Mouse (Mus musculus) mouse trophoblast stem cell (cell line): ENCODE results near the gene Gm17359.

Experiments
- in situ Hi-C, 2 experiments: fragments of 300-500 bp; cut with MseI, MboI; formaldehyde crosslinking; loops; 2 replicates in 1 of 2; 3 replicates in 1 of 2; pipeline ENCODE4 v1.15.1; 2025

The Gm17359 gene

DNA sequence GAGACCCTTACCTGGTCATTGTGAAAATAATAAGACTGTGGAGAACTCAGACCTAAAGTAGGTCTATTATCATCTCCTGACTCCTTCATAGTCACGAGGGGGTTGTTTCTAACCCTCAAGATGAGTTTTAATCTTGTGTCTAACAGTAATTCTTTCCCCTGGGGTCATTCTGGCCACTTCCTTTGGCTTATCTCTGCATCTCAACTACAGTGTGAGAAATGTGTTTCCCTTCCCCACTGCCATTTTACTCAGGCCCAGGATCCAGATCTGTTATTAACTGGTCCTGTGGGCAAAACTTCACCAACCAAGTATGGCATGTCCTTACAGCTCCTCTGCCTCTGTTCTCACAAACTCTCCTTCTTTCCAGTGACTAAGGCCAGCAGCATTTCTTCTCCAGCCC lies 12.8 kb downstream of the Gm17359 start:
- in situ Hi-C loops: no loop called here

DNA sequence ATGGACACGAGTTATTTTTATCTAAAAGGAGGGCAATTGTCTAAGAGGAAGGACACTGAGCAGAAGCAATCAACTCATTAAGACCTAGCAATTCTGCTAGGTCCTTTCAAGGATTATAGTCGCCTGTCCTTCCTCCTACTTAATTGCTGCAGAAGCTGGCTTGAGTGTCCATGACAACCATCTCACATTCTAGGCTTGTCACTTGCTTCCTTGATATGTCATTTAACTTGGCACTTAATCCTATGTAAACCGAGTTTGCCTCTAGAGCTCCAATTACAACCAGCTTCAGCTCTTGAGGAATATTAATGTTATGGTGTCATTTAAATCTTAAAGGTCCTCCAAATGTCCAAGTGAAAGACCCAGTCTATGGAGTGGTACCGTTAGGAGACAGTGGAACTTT lies 22.3 kb downstream of the Gm17359 start:
- in situ Hi-C loops: no loop called here

DNA sequence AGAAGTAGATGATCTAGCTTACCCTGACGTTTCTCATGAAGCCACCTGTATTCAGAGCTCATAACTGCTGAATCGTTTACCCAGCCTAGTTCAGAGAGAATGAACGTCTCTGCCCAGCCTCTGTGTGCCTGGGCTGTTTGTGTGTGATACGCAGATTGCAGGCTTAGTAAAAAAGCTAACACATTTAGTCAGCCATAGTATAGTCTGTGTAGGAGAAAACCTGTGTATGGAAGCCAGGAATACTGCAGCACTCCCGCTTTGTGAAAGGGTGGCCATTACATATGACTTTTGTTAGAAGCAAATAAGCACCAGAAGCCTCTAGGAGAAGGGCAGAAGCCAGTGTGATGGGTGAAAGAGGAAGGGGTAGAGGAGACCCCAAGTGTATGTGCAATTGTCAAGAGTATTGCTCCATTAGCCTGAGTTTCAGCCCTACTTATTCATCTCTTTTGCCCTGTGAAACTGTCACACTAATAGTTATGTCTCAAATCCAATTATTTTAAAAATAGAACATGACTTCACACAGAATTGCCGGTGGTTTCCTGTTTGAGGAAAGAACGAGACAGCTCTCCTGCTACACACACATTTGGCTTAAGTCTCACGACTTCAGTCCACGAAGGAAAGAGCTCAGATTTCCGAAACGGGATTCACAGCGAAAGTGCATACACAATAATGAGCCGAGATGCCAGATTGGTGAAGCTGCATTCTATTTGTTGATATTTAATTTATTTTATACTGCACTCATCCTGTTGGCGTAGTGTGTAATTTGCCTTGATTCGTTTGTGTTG lies 24.0 kb downstream of the Gm17359 start:
- in situ Hi-C loops: no loop called here

DNA sequence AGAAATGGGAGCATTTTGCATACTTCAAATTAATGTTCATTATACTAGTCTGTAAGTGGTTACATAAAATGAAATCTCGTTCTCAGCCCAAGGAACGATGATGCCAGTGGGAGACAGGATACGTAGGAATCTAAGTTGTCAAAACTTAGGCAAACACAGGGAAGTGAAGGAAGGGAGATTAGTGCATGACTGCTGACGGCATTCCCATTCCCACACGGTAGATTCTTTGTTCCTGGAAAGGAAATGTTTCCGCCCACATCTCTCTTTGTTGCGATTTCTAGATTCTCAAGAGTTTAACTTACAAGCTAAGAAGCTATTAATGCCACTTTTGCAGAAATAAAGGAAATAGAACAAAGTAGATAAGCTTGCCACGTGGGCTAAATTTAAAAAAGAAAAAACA lies 29.6 kb downstream of the Gm17359 start:
- in situ Hi-C loops: no loop called here

DNA sequence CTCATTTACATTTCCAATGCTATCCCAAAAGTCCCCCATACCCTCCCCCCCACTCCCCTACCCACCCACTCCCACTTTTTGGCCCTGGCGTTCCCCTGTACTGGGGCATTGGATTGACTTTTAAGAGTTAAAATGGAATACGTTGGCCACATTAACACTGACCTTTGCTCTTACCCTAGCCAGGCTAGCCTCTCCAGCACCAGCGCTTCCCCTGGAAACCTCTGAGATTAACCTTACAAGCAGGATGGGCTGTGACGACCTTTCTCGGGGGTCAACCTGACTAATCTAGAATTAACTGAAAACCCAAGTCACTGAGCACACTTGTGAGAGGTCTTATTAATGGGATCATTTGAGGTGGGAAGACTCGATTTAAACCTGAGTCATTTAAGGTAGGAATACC lies 31.8 kb downstream of the Gm17359 start:
- in situ Hi-C loops: no loop called here

DNA sequence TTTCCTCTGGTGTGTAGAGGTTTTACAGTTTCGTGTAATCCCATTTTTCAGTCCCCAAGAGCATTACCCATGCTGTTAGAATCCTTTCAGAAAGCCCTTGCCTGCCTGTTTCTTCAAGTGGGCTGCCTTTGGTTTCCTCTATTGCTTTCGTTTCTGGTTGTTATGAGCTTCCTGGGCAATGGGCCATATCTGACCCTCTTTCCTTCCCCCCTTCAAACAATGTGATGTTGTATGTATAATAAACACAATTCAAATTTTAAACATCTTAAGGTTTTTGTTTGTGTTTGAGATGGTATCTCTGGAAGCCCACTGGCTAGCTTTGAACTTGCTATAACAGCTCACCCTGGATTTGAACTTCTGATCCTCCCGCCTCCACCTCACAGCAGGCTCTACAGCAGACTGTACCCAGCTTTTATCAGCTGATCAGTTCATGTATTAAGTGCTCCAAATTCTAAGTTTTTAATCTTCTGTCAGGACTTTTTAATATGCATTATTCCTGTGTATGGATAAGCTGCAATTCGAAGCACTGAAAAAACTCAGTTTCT lies 34.0 kb downstream of the Gm17359 start:
- in situ Hi-C loops: no loop called here

DNA sequence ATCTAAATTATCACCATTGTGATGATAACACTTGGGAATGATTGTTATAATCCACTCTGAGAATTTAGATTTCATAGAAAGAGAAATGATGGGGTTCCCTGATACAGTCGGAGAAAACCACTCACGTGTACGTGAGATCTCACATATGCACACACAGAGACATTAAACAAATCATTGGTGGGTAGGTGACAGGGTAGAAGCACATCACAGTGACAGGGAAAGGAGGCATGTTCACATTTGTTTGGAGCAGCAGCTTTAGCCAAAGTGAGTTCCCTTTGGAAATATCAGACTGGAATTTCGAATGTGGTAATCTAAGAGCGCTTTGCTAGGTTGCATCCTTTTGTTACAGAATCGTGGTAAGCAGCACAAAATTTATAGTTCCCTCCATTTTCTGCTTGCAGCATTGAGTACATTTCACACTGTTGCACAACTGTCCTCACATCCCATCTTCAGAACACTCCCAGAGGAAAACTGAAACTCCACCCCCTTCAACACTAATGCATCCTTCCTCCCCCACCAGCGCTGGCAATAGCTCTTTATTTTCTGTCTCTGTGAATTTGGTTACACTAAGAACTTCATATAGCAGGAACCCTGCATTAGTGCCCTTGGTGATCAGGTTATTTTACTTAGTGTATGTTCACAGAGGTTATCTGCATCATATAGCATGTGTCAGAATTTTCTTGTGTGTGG lies 35.2 kb downstream of the Gm17359 start:
- in situ Hi-C loops: no loop called here

DNA sequence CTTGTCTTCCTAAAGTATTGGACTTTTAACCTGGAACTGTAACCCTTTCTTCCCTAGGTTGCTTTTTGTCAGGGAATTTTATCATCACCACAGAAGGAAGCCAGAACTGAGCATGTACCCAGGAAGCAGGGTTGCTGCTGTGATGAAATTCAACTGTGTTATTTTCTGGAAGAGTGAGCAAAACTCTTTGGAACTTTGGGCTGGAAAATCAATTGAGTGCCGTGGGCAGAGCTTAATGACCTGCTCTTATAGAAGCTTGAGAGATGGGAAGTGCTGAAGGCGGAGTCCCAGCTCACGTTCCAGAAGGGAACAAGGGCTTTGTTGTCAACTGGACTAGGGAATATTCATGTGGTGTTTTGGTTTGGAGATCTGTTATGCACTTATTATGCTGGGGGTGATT lies 37.5 kb downstream of the Gm17359 start:
- in situ Hi-C loops: no loop called here

DNA sequence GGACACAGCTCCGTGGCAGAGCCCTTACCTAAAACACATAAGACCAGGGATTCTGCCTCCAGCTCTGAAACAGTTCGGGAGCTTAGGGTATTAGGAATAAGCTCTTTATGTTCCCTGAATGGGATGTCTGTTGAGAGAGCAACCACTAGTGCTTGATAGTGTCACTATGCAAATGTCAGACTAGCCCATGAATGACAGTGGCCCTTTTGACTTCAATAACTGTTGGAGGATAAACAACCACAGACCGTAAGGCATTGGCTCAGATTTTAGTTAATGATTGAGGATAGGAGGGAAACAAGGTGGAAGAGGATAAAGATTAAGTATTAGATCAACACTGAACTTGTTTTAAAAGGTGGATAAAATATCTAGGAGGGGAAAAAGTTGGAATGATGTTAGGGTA lies 41.6 kb downstream of the Gm17359 start:
- in situ Hi-C loops: no loop called here

DNA sequence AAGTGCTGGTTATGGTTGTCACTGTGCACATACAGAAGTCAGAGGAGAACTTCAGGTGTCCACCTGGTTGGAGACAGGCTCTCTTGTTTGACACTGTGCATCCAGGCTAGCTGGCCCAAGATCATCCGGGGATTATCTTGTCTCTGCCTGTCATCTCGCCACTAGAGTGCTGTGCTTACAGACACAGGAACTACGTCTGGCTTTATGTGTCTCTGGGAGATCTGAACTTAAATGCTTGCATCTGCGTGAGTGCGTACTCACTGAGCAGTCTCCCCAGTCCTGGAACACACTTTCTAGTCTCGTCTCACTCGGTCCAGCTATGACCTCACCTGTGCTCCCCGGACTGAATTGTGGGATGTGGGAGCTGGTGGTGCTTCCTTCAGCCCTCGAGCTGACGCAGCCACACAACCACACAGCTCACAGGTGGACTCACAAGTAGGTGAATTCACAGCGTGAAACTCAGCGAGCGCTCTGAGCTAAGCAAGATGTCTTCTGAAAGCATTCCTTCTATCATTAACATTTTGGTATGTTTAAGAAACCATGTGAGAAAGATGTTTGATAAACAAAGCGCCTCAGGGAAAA lies 42.9 kb downstream of the Gm17359 start:
- in situ Hi-C loops: no loop called here

DNA sequence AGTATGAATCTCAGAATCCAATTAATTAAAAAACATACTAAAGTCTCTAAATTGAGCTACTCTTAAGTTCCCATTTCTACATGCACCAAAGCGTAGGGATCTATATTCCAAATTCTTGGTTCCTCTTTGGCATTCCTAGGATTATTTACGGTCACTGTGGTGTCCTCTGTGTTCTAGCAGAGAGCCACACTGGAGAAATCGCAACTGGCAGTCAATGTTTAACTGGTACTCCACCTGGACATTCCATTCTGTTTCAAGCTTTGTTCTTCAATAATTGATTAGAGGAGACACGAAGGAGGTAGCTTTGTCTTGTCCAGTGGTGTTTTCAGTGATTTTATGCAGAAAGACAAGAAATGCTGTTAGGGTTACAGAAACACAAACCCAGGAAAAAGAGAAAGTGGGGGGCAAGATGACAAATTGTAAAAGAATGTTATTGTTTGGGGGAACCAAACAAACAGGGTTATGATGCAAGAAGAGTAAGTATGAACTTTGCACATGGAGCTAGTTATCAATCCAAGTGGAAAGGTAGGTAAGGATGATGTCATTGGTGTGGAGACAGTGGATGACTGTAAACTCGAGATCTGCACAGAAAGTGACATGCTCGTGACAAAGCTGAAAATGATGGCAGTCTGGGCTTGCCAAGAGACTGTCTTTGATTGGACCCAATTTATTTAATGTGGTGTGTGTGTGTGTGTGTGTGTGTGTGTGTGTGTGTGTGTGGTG lies 43.6 kb downstream of the Gm17359 start:
- in situ Hi-C loops: no loop called here

DNA sequence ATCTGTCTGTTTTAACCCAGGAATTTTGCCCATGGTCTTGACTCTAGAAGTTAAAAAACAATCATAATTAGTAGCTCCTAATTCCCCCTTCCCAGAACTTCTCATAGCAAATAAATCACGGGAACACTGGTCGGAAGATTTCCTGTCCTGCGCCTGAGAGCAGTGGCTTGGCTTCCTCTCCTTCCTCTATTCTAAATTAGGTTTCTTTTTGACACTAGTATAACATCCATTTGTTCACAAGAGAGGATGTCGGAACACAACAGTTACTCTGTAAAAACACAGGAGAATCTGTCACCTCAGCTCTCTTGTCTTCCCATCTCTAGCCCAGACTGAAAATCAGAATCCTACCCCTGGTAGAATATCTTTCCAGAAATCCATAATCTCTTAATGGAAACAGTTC lies 44.9 kb downstream of the Gm17359 start:
- in situ Hi-C loops: no loop called here

DNA sequence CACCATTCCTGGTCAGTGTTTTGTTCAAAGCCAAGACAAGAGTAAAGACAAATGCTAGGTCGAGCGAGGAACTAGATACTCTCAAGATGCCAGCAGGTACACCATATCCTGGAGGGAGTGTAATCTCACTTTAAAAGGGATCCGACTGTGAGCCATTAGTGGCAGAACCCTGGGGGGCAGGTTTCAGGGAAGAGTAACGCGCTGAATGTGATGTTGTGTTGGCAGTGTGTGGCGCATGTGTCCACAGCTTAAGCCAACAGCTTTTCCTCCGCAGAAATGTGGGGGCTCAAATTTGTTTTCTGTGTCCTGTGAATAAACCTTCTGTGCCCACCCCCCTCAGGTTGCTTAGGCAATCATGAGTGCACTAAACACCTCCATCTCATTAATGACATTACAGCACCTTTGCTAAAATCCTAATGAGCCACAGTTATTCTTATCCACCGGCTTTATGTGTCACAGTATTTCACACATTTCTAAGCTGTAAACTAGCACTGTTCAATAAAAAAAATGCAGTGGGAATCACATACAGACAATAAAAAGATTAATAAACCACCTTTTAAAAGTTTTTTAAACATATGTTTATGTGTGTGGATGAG lies 49.1 kb downstream of the Gm17359 start:
- in situ Hi-C loops: no loop called here

DNA sequence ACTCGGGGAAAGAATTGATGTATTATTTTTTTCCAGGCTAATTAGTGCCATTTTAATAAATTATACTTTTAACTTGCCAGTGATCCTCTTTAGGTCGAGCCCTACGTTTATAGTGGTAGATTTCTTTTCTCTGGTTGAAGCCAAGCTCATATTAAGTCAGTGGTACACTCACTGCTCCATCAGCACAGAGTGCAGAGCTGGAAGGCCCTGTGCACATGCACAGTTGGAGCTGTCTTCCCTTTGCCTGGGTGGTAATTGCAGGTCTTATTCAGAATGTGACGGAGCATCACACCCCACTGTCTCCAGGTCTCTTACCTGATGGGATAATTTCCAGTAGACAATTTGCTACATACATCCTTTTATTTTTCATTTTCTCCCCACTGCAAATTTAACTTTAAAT lies 52.6 kb downstream of the Gm17359 start:
- in situ Hi-C loops: no loop called here

DNA sequence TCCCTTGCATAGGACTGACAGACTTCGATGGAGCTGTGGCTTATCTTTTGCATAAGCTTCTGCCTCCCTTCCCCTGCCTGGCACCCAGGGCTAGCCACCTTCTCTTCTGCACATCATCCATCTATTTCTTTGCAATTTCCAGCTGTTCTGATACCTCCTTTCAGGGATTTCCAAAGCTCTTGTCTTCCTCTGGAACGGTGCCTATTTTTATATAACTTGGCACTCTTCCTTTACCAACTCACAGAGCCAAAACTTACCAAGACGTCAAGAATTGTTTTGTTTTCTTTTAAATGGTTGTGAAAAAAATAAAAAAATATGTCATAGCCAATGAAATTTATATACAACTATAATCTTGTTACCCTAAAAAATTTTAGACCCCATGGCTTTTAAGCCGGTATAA lies 64.1 kb downstream of the Gm17359 start:
- in situ Hi-C loops: no loop called here

DNA sequence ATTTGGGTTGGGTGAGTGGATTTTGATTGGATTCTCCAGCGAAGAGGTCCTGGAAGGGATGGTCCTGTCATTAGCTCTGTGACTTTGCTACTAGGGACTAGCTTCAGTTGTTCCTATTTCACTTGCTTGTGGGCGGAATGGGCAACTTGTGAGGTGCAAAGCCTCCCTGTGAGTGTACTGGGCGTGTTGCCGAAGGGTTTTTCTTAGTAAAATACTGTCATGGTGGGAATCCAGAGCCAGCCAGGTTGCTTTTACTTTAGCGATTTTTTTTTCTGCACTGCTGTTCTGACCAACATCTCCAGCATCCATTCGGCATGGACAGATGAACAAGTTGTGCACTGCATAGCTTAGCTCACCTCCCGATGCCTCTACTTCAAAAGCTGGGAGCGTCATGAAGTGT lies 65.6 kb downstream of the Gm17359 start:
- in situ Hi-C loops: no loop called here

DNA sequence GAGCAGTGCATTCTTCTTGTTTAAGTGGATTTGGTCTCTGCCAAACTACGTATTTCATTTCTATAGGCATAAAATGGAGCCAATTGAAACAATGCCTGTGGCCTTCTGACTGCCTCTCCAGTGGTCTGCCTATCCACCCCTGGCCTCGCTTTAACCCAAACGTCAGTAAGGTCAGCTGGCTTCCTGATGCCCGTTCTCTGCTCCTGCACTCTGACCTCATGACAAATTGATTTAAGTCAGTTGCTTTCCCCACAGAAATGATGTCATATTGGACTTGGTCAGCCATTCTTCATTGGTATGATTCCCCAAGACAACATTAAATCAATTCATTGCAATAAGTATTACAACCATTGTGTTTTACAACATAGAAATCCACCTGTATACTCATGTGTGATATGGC lies 72.1 kb downstream of the Gm17359 start:
- in situ Hi-C loops: no loop called here

DNA sequence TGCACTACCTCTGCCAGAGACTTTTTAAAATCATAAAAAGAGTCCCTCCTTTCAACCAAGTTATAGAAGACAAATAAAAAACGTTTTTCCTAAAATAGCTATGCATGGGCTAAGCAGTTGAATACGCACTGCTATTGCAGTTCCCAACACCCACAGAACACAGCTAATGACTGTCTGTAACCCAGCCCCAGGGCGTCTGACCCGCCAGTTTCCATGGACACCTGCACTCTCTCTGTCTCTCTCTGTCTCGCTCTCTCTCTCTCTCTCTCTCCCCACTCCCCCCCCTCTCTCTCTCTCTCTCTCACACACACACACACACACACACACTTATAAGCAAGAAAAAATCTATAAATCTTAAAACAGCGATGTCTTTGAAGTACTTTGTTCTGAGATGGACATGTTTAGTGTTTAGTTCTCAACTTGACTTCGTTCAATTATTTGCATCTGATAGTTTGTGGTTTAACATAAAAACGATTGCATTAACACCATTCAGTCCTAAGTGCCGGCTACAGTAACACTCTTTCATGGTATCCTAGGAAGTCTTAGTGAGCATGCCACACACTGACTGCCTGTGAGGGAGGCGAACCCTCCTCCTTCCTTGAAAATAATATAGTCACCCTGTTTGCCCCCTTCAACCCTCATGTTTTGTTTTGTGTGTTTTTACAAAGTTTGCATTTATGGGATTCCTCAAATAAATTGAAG lies 73.6 kb downstream of the Gm17359 start:
- in situ Hi-C loops: no loop called here

DNA sequence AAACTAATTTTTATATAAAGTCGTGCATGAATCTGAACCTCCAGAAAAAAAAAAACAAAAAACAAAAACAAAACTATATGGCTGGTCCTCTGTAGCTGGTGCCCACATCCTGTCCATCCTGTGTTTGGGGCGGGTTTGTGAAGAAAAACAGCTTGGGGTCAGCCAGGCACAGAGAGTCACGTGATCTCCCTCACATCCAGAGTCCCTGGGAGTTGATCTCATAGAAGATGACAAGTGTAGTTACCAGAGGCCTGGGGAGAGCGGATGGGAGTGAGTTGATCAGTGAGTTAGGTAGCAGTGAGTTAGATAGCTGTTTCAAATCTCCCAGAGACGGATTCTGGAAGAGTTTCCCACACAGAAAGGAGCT lies 74.2 kb downstream of the Gm17359 start:
- in situ Hi-C loops: no loop called here

DNA sequence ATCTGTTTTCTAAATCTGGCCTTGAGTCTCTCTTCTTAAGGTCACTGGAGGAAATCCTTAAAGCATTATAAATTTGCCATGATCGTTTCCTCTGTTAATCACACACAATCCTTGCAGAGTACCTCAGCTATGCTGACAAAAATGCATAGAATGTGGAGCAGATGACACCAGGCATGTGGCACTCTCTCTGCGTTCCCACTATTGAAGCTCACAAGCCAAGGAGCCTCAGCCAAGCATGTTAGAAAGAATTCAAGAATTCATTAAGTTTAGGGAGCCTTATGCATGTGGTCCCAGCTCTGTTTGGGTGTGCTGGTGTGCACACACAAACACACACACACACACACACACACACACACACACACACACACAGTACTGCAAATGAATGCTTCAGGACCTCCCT lies 75.2 kb downstream of the Gm17359 start:
- in situ Hi-C loops: no loop called here

DNA sequence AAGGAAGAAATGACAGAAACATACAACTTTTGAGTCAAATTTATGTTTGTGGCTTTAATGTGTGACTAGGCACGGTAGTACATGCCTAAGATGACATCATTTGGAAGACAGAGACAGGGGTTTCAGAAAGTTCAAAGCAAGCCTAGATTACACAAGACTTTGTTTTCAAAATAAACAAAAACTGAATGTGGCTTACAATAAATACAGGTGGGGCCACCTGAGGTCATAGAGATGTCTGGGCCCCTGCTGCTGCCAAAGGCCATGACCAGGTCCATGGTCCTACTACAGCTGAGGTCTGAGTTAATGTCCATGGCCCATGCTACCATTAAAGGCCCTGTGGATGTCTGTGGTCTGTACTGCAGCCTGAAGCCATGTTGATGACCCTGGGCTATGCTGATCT lies 77.0 kb downstream of the Gm17359 start:
- in situ Hi-C loops: no loop called here
